Mouse (Mus musculus) frontal cortex, adult 2 months (tissue): ENCODE measurements at regions not wholly inside any gene's neighbourhood (a gene's known extent, or its start where the extent isn't known, plus 50 kb on each side); places are given as distances from the start of the nearest gene placed in this dataset.

Source experiments
- DNase-seq, 2 experiments: peaks; one replicate each; pipeline ENCODE4 v3.0.0; 2022; ENCODE audit warnings: low spot score in 1 of 2; ENCODE audit errors: extremely low spot score in 1 of 2

- DNase-seq = peak in 1 of 2 experiments; percentile 14
Measured at GRCm38 (mm10) chr11:112839721-112840494, 57.9 kb downstream of the Sox9 start.

GRCm38 (mm10) chr11:112840495-112840828 is 58.4 kb downstream of the Sox9 start:
- DNase-seq = no peak

- no peak for DNase-seq
Measured at GRCm38 (mm10) chr11:112844258-112844901, 62.4 kb downstream of the Sox9 start.

GRCm38 (mm10) chr11:112847146-112847545 is 65.1 kb downstream of the Sox9 start:
- no peak for DNase-seq

GRCm38 (mm10) chr11:112847851-112848250 is 65.8 kb downstream of the Sox9 start:
- DNase-seq = no peak

GRCm38 (mm10) chr11:112849974-112850373 is 68.0 kb downstream of the Sox9 start:
- DNase-seq = no peak

- DNase-seq = peak in 1 of 2 experiments; percentile 43
Measured at GRCm38 (mm10) chr11:112850532-112851272, 68.7 kb downstream of the Sox9 start.

GRCm38 (mm10) chr11:112851321-112851720 is 69.3 kb downstream of the Sox9 start:
- no peak for DNase-seq

- no peak for DNase-seq
Measured at GRCm38 (mm10) chr11:112855975-112856374, 74.0 kb downstream of the Sox9 start.

- DNase-seq = no peak
Measured at GRCm38 (mm10) chr11:112859309-112859708, 77.3 kb downstream of the Sox9 start.

- no peak for DNase-seq
Measured at GRCm38 (mm10) chr11:112860797-112861196, 78.8 kb downstream of the Sox9 start.

GRCm38 (mm10) chr11:112861233-112861632 is 79.2 kb downstream of the Sox9 start:
- DNase-seq = no peak

GRCm38 (mm10) chr11:112865836-112866235 is 83.8 kb downstream of the Sox9 start:
- no peak for DNase-seq

GRCm38 (mm10) chr11:112869571-112869970 is 87.5 kb downstream of the Sox9 start:
- DNase-seq = peak in 1 of 2 experiments; percentile 34

- DNase-seq = peak in 1 of 2 experiments; percentile 2
Measured at GRCm38 (mm10) chr11:112870201-112871035, 88.4 kb downstream of the Sox9 start.

GRCm38 (mm10) chr11:112872677-112873367 is 90.8 kb downstream of the Sox9 start:
- no peak for DNase-seq

GRCm38 (mm10) chr11:112874239-112874638 is 92.2 kb downstream of the Sox9 start:
- no peak for DNase-seq

- DNase-seq = no peak
Measured at GRCm38 (mm10) chr11:112876226-112876625, 94.2 kb downstream of the Sox9 start.

- DNase-seq = no peak
Measured at GRCm38 (mm10) chr11:112878436-112878835, 96.4 kb downstream of the Sox9 start.

GRCm38 (mm10) chr11:112880736-112881135 is 98.7 kb downstream of the Sox9 start:
- no peak for DNase-seq
